Mouse (Mus musculus) liver, embryonic 14.5 days (tissue): ENCODE results near the gene Mrgpra9. TPM values are rescaled to one million over a fixed set of nuclear protein-coding genes. Genes with fewer than 3 reads are reported as not detected.
A peak's percentile ranks its signal among the peaks of the same experiment; 100 is the strongest.
"Not testable (repeated sequence)": the region's sequence is repeated elsewhere in the genome, so short reads cannot be mapped to it uniquely, and the experiment has no call there.

ENCODE experiments used
- ATAC-seq: fragments of 200-750 bp; cut with Nextera tagmentation; 2 replicates; pipeline ENCODE4 v1.8.0; 2017; ENCODE audit warnings: moderate number of reproducible peaks, mild to moderate bottlenecking, moderate library complexity; ENCODE audit not compliant: insufficient read depth
- DNase-seq, 3 experiments: peaks; one replicate each; pipeline ENCODE4 v3.0.0-alpha.2; 2012 to 2013; ENCODE audit warnings: low read depth in 3 of 3, low spot score in 3 of 3
- H3K27ac ChIP-seq: fragments of 300-500 bp; sonication (generic); 2 replicates; pipeline ENCODE4 v1.5.1; 2014; ENCODE audit warnings: moderate library complexity, mild to moderate bottlenecking, control low read depth, inconsistent platforms
- H3K27me3 ChIP-seq: fragments of 300-500 bp; sonication (generic); 2 replicates; pipeline ENCODE4 v1.6.1; 2014; ENCODE audit warnings: mild to moderate bottlenecking, low read length, moderate library complexity; ENCODE audit not compliant: control insufficient read depth, insufficient read depth
- H3K36me3 ChIP-seq: fragments of 300-500 bp; sonication (generic); replicated peaks from 2 replicates; pipeline ENCODE4 v1.6.1; 2014; ENCODE audit warnings: low read depth; ENCODE audit not compliant: control insufficient read depth, insufficient read depth
- H3K4me1 ChIP-seq, 2 experiments: fragments of 200-500 bp in 1 of 2; fragments of 300-500 bp in 1 of 2; sonication (generic) in 1 of 2; replicated peaks; 2 replicates each; pipeline ENCODE4 v1.6.1; 2012 to 2014; ENCODE audit warnings: antibody characterized with exemption in 1 of 2, inconsistent platforms in 1 of 2, low read length in 1 of 2; ENCODE audit not compliant: control insufficient read depth in 2 of 2, insufficient read depth in 2 of 2
- H3K4me2 ChIP-seq: fragments of 300-500 bp; sonication (generic); 2 replicates; pipeline ENCODE4 v1.6.1; 2014; ENCODE audit warnings: low read depth, mild to moderate bottlenecking, control low read depth, moderate library complexity
- H3K4me3 ChIP-seq, 2 experiments: fragments of 200-500 bp in 1 of 2; fragments of 300-500 bp in 1 of 2; sonication (generic) in 1 of 2; 2 replicates each; pipeline ENCODE4 v1.5.1; 2012 to 2014; ENCODE audit warnings: low read depth in 2 of 2, low read length in 2 of 2, mild to moderate bottlenecking in 2 of 2, control low read depth in 1 of 2, inconsistent platforms in 1 of 2, moderate library complexity in 1 of 2; ENCODE audit not compliant: insufficient read depth in 1 of 2
- H3K9ac ChIP-seq: fragments of 300-500 bp; sonication (generic); replicated peaks from 2 replicates; pipeline ENCODE4 v1.6.1; 2014; ENCODE audit warnings: mild to moderate bottlenecking, control low read depth, moderate library complexity
- H3K9me3 ChIP-seq: fragments of 300-500 bp; sonication (generic); 2 replicates; pipeline ENCODE4 v1.6.1; 2016; ENCODE audit warnings: low read length, mixed read lengths; ENCODE audit not compliant: control insufficient read depth
- CTCF ChIP-seq: IDR thresholded peaks from 2 replicates; pipeline ENCODE4 v1.5.1; 2016; ENCODE audit warnings: antibody characterized with exemption, low read depth, control low read depth
- EP300 ChIP-seq: IDR thresholded peaks from 2 replicates; pipeline ENCODE4 v1.6.1; 2016; ENCODE audit warnings: antibody characterized with exemption, low read depth
- WGBS: fragments of 180-500 bp; shearing (Covaris S2); extraction: QIAGEN DNeasy Blood & Tissue Kit; methylation state at CpG from one replicate; pipeline ENCODE4 v1.1.7; 2014; ENCODE audit not compliant: insufficient replicate concordance; 5-methylcytosine and 5-hydroxymethylcytosine counted together
- polyA plus RNA-seq, 2 experiments: library from polyadenylated mRNA; depleted of rRNA in 1 of 2; stranded (reverse) in 1 of 2; unstranded in 1 of 2; fragments of >200 nt; fragmentation: Nextera tagmentation in 1 of 2; extraction: Ambion mirVana in 1 of 2; gene quantifications; 2 replicates each; pipeline versions ENCODE4 v1.2.1 to v1.2.3; 2012 to 2014

Mrgpra9 gene
- polyA plus RNA-seq (2012; rRNA removed) (not detected in 2 replicates), polyA plus RNA-seq (2014; fragmentation: Nextera tagmentation; extraction: Ambion mirVana) (not detected in 2 replicates)

GRCm38 (mm10) chr7:47252770-47253169 is at the start of gene Mrgpra9:
Gene Mrgpra9 (minus strand): TSS chr7:47252848.
- DNase-seq (no peak), ATAC-seq (no peak)
- Histone ChIP-seq H3K36me3 (no peaks in the 10 kb centered on the region), H3K4me1 (no peaks in the 10 kb centered on the region), H3K9me3 (no peaks in the 10 kb centered on the region), H3K27ac (no peak within 1 kb of the TSS), H3K27me3 (no peaks in the 10 kb centered on the region), H3K4me2 (no peak within 1 kb of the TSS), H3K9ac (no peak within 1 kb of the TSS), H3K4me3 (no peak within 1 kb of the TSS)
- TF ChIP-seq CTCF (no peak), EP300 (no peak)
- 17% methylated on average over 1 of the region's 1 CpGs for WGBS

- H3K27ac ChIP-seq, ATAC-seq: not testable (repeated sequence)
Observed at GRCm38 (mm10) chr7:47299612-47300011, 47.0 kb upstream of the Mrgpra9 start.

GRCm38 (mm10) chr7:47271547-47271946 is 18.9 kb upstream of the Mrgpra9 start:
- not testable (repeated sequence) for H3K4me2 ChIP-seq, H3K9ac ChIP-seq, H3K27me3 ChIP-seq, DNase-seq, ATAC-seq, H3K27ac ChIP-seq, H3K4me1 ChIP-seq, H3K9me3 ChIP-seq, H3K4me3 ChIP-seq, H3K36me3 ChIP-seq
- 45% methylated on average over 5 of the region's 5 CpGs for WGBS

More at GRCm38 (mm10) chr7:47299612-47300011, 47.0 kb upstream of the Mrgpra9 start:
- H3K4me2 ChIP-seq, H3K9me3 ChIP-seq, H3K9ac ChIP-seq, DNase-seq, H3K27me3 ChIP-seq, H3K36me3 ChIP-seq, H3K4me1 ChIP-seq, H3K4me3 ChIP-seq: not testable (repeated sequence)

GRCm38 (mm10) chr7:47244658-47245057 is 8.0 kb downstream of the Mrgpra9 start:
- Histone ChIP-seq H3K9me3 (no peaks in the 10 kb centered on the region), H3K4me3 (no peak overlapping the region), H3K27me3 (no peaks in the 10 kb centered on the region), H3K4me2 (no peak overlapping the region), H3K9ac (no peak overlapping the region), H3K4me1 (no peaks in the 10 kb centered on the region), H3K36me3 (no peaks in the 10 kb centered on the region), H3K27ac (no peak overlapping the region)
- 53% methylated on average over 3 of the region's 3 CpGs for WGBS
- TF ChIP-seq EP300 (no peak), CTCF (0 out of 2 replicates have a peak, but pooled peaks have one; percentile 14)
- no peak for ATAC-seq
- DNase-seq, result no peak

- H3K27ac ChIP-seq, result no peak within 1 kb of the TSS
- no peaks in the 10 kb centered on the region for H3K9me3 ChIP-seq
- no peaks in the 10 kb centered on the region for H3K27me3 ChIP-seq
- DNase-seq (no peak), ATAC-seq (no peak)
- no peak within 1 kb of the TSS for H3K4me3 ChIP-seq
- H3K4me2 ChIP-seq, result no peak within 1 kb of the TSS
- H3K36me3 ChIP-seq, result no peaks in the 10 kb centered on the region
- H3K4me1 ChIP-seq, result no peaks in the 10 kb centered on the region
- no peak within 1 kb of the TSS for H3K9ac ChIP-seq
- WGBS, result 6% methylated on average over 4 of the region's 4 CpGs
- TF ChIP-seq EP300, result no peak
- TF ChIP-seq CTCF, result no peak
Observed at GRCm38 (mm10) chr7:47204830-47205229, 47.8 kb downstream of the Mrgpra9 start, which contains the start of gene Mrgpra6. Gene Mrgpra6 (minus strand): TSS chr7:47204920.
